Mouse (Mus musculus): ENCODE results near the gene Gtf2h3.
"Not testable (repeated sequence)": the region's sequence is repeated elsewhere in the genome, so short reads cannot be mapped to it uniquely, and the experiment has no call there.

Gene Gtf2h3

DNA sequence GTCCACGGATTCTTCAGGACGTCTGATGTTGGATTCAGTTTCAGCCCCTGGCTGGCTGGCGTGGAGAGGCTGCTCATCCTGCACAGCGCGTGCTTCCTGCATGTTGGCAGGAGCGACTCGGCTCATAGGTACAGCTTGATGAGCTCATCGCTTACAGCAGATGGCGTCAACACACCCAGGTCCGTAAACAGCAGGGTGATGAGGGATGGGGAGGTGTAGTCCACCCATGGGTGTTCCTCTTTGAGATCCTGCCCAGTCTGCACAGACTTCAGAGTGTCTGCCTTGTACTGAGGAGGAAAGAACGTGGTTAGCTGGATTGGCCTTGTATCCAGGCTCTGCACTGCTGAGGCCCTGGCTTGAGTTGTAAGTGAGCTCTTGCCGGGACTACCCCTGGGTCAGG, 7.9 kb upstream of the Gtf2h3 start:
- DNase-seq (ENCODE audit: low spot score in 2 of 2) = no peak

DNA sequence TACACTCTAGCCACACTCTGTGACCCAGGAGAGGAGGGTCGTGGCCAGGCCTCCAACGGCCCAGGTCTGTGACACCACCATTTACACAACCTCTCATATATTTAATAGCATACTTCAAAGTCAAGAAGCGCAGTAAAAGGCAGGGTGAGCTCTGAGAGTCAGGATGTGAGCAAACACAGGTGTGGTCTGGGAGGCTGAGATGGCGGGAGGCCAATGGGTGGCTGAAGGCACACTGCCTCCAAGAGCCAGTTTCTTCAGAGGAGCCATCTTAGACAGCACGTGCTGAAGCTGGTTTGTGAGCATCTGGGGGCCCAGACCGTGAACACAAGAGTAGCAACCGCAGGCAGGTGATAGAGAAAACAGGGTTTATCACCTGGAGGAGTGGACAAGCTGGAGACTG, 3.5 kb upstream of the Gtf2h3 start:
- DNase-seq (ENCODE audit: low spot score in 2 of 2) = no peak

DNA sequence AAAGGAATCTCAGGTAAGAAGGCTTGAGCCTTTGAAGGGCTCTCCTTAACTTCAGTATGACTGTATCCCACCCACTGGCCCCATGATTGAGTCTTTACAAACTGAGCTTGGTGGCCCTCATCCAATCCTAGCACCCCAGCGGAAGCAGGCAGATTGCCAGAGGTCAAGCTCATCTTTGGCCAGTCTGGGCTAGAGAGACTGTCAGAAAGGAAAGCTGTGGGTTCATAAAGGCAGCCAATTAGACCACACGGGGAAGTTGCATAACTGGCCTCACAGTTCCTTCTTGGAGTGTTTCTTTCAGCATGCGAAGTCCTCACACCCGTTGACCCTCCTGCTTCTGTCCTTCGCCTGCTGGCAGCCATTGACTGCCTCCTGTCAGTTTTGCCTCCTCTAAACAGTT, 3.6 kb downstream of the Gtf2h3 start:
- no peak for DNase-seq (ENCODE audit: low spot score in 2 of 2)

DNA sequence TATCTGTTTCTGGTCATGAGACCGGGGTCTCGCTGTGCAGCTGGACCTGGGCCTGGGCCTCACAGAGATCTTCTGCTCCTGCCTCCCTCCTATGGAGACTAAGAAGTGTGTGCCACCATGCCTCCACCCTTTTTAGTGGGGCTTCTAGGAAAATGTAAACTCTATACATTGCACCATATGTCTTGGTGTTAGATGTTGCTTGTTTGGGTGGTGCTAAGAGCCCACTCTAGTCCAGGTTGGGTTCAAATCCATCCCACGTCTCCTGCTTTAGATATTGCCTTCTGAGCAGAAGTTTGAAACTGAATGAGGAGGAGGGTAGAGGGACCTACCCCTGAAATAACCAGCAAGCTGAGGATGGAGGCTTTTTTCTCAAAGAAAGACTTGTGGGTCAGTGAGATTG, 13.8 kb downstream of the Gtf2h3 start:
- no peak for DNase-seq (ENCODE audit: low spot score in 2 of 2)

GRCm38 (mm10) chr5:124598224-124599174, 19.6 kb downstream of the Gtf2h3 start:
- peak; percentile 38 to 46 for DNase-seq (ENCODE audit: low spot score in 2 of 2)

DNA sequence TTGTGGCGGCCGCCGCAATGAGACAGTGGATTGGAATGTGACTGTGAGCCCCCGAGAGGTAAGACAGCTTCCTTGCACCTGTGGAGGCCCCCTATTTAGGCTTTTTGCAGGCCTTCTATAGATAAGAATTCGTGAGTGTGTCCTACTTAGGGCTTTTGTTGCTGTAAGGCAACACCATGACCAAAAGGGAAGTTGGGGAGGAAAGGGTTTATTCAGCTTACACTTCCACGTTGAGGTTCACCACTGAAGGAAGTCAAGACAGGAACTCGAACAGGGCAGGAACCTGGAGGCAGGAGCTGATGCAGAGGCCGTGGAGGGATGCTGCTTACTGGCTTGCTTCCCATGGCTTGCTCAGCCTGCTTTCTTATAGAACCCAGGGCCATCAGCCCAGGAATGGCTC, 20.8 kb downstream of the Gtf2h3 start:
- DNase-seq (ENCODE audit: low spot score in 2 of 2) = not testable (repeated sequence)

- peak; percentile 46 to 73 for DNase-seq (ENCODE audit: low spot score in 2 of 2)
These were observed 23.4 kb downstream of the Gtf2h3 start for GRCm38 (mm10) chr5:124602349-124602748.

GRCm38 (mm10) chr5:124604296-124604695, 25.4 kb downstream of the Gtf2h3 start:
- DNase-seq (ENCODE audit: low spot score in 2 of 2) = no peak

DNA sequence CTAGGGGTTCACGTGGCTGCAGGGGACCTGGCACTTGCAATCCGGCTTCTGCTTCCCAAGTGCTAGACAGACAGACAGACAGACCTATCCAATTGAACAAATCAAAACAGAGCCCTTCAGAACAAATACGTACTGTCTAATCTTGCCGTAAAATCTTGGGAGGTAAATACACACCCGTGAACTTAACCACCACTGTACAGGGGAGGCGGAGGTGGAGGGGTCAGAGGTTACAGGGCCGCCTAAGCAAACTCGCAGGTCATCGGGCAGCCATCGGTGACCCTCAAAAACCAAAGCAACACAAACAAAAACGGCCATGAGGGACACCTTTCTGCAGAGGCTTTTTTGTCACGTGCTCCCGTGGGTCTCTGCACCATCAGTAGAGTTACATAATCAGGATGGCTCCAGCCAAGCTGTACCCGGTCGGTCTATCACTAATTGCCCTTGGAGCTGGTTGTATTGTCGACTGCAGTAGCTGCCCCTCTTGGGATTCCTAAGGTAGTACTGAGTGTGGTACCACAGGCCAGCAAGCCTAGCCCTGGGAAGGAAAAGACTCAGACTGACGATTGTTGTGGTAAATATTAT, 26.2 kb downstream of the Gtf2h3 start:
- DNase-seq (ENCODE audit: low spot score in 2 of 2) = no peak

GRCm38 (mm10) chr5:124610965-124611364, 32.0 kb downstream of the Gtf2h3 start:
- DNase-seq (ENCODE audit: low spot score in 2 of 2) = peak; percentile 23 to 57

DNA sequence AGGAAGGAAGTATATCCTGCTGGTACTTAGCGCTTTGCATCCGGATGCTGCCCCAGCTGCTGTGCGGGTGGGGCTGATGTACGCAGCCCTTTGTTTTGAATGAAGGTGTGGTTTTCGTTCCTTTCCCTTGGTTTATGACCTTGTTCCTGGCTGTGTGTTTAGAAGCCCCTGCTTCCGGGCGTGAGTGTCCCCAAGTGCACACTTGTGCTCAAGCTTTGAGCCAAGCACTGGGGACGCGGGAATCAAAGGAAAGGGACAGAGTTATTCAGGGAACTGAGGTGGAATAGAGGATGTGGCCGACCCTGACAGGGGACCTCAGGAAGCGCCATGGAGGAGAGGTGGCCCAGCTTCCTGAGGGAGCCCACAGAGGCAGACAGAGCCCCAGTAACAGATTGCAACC, 35.8 kb downstream of the Gtf2h3 start:
- peak; percentile 37 to 46 for DNase-seq (ENCODE audit: low spot score in 2 of 2)

- no peak for DNase-seq (ENCODE audit: low spot score in 2 of 2)
These were observed 39.8 kb downstream of the Gtf2h3 start for GRCm38 (mm10) chr5:124618711-124619110.

DNA sequence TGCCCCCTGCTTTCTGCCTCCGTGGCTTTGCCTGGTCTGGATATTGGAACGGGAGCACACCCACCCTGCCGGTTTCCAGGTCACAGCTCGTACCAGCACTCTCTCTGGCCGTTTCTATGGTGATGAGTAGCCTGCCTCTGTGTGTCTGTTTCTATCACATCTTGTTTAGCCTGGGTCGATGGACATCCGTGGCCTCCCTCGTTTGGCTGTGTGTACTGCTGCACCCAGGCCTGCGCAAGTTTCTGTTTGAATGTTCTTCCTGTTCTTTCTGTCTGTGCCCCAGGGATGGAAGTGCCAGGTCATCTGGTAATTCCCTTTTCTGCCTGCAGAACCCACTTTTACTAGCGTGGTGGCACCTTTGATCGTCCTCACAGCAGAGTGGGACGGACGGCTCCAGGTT, 42.4 kb downstream of the Gtf2h3 start:
- no peak for DNase-seq (ENCODE audit: low spot score in 2 of 2)

DNA sequence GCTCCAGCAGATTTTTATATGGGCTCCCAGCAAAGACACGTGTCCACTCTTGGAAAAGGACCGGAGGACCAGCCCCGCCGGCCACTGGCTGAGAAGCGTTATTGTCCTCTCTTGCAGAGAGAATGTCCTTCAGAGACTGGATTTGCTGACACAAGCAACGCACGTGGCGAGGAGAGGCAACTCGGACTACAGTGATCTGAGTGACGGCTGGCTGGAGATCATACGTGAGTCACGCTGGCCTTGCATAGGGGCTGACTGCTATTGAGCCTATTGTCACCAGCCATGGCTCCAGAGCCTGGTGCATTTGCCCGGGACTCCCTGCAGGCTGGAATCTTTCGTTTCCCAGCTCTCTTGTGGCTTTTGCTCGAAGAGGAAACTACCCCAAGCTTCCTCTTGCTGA, 44.0 kb downstream of the Gtf2h3 start:
- no peak for DNase-seq (ENCODE audit: low spot score in 2 of 2)

- DNase-seq (ENCODE audit: low spot score in 2 of 2) = no peak
These were observed 45.4 kb downstream of the Gtf2h3 start for GRCm38 (mm10) chr5:124624291-124624690.

- peak; percentile 95 to 99 for DNase-seq (ENCODE audit: low spot score in 2 of 2)
These were observed 49.8 kb downstream of the Gtf2h3 start, which contains the start of gene Atp6v0a2 for GRCm38 (mm10) chr5:124628448-124629363. Gene Atp6v0a2, plus strand, starts transcription at chr5:124628576.

DNA sequence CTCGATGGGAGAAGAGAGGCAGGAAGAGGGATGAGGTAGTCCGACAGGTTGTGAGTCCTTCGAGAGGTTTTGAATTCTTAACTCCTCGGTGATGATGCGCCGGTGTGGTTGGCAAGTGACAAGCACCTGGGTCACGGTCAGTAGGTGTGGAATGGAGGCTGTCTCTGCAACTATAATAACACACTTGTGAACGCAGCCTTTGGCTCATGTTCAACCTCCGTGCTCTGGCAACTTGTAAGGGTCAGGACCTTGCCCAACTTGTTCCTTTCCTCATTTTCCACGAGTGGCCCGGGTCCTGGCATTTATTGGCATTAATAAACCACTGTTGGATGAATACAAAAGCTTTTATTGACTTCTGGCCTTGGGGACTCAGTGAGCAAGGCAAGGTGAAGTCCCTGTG, 50.7 kb downstream of the Gtf2h3 start:
- no peak for DNase-seq (ENCODE audit: low spot score in 2 of 2)

GRCm38 (mm10) chr5:124631685-124632084, 52.7 kb downstream of the Gtf2h3 start:
- no peak for DNase-seq (ENCODE audit: low spot score in 2 of 2)

- DNase-seq (ENCODE audit: low spot score in 2 of 2) = peak in 1 of 2 experiments; percentile 19
These were observed 53.5 kb downstream of the Gtf2h3 start for GRCm38 (mm10) chr5:124632461-124632860.

GRCm38 (mm10) chr5:124633425-124633824, 54.5 kb downstream of the Gtf2h3 start:
- DNase-seq (ENCODE audit: low spot score in 2 of 2) = peak; percentile 44 to 48

- not testable (repeated sequence) for DNase-seq (ENCODE audit: low spot score in 2 of 2)
These were observed 56.1 kb downstream of the Gtf2h3 start for GRCm38 (mm10) chr5:124635068-124635467.

- no peak for DNase-seq (ENCODE audit: low spot score in 2 of 2)
These were observed 57.2 kb downstream of the Gtf2h3 start for GRCm38 (mm10) chr5:124636139-124636538.

Measured in thymus, postnatal 10 days (tissue).